Mouse (Mus musculus): ENCODE measurements around the gene Plin5.
A peak's percentile ranks its signal among the peaks of the same experiment; 100 is the strongest.
"Not testable (repeated sequence)": the region's sequence is repeated elsewhere in the genome, so short reads cannot be mapped to it uniquely, and the experiment has no call there.

Gene Plin5

DNA sequence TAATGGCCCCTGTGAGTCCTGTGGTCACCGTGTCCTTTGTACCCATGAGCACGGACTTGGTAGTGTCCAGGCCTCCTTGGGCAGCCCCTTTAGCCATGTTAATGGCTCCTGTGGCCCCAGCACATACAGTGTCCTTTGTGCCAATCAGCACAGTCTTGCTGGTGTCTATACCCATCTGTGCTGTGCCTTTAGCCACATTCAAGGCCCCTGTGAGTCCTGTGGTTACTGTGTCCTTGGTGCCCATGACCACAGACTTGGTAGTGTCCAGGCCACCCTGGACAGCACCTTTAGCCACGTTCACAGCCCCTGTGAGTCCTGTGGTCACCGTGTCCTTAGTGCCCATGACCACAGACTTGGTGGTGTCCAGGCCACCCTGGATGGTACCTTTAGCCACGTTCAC is 12.6 kb downstream of the Plin5 start:
- DNase-seq: not testable (repeated sequence)

DNA sequence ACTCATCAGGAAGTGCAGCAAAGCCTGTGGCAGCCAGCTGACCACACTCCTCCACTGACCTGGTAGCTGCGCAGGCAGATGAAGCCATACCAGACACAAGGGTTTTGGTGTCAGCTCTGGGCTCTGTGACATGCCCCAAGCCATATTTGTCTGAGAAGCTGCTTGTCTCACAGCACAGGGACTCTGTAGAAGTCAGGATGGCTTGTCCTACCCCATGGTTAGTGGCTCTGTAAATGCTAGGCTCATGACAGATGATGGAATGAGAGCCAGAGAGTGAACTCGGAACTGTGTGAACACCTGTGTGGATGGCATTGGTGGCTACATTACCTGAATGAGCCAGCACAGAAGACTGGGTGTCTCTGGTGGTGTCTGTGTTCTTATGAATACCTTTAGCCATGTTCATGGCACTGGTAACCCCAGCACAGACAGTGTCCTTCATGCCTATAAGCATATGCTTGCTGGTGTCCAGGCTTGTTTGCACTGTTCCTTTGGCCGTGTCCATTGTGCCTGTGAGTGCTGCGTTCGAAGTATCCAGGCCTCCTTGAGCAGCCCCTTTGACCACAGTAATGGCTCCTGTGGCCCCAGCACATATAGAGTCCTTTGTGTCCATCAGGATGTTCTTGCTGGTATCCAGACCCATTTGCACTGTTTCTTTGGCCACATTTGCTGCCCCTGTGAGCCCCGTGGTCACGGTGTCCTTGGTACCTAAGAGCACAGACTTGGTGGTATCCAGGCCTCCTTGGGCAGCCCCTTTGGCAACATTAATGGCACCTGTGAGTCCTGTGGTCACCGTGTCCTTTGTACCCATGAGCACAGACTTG is 13.7 kb downstream of the Plin5 start:
- no peak for DNase-seq

DNA sequence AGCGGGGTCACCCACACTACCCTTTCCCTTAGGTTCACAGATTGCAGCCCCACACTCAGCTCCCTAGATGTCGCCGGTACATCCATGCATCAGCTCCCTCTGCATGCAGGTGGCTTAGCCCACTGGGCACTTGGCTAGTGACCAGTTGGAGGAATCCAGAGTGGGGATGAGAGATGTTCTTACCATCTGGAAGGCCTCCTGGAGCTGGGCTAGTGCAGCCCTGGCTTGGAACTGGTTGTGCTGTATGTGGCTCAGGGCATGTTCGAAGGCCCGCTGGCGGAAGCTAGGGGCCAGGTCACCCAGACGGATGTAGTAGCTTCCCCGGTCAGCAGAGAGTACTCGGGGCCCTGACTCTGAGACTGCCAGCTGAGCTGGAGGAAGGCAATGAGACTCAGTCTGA is 14.5 kb downstream of the Plin5 start:
- no peak for DNase-seq

GRCm38 (mm10) chr17:56102158-56102557 is 15.2 kb downstream of the Plin5 start:
- DNase-seq: no peak

DNA sequence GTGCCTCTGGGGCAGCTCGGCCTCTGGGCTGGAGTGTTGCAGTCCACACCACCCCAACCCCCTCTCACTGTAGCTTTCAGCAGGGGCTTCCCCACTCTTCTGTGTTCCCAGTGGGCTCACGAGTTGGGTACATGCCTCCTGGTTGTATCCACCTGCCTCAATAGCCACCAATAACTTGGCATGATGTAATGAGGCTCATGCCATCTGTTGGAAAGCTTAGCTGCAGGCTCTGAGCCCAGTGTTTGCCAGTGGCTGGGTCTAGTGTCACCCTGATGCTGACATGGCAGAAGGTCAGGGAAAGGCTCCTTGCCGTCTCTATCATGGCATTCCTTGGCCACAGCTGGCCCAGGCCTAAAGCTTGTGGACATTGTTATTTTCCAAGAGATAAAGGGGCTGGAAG is 16.6 kb downstream of the Plin5 start:
- DNase-seq: no peak

DNA sequence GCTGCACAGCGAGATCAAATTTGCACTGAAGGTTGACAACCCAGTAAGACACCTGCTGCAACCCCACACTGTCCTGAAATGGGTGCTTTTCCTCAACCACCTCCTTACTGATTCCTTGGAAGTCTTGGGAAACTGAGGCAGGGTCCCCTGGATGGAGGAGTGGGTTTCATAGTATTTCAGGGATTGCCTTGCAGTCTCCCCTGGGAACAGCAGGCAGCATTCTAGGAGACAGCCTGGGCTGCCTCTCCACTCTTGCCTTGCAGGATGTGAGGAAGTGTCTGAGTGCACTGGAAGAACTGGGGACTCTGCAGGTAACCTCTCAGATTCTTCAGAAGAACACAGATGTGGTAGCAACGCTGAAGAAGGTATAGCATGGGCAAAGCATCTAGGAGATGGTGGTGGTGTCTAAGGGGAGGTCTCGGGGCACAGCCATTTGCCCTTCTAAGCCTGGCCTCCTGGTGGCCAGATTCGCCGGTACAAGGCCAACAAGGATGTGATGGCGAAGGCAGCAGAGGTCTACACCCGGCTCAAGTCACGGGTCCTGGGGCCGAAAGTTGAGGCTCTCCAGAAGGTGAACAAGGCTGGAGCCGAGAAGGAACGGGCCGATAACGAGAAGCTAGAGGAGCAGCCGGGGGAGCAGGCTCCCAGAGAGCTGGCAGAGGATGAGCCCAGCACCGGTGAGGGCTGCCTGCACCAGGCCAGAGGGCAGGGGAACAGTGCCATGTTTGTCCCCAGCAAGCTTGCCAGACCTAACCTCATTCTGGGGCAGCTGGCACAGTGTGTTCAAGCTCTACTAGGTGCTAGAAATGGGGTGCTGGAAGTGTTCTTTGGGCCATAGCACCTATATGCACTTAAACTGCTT is 18.5 kb downstream of the Plin5 start:
- no peak for DNase-seq

- DNase-seq: no peak
These were observed 19.2 kb downstream of the Plin5 start for GRCm38 (mm10) chr17:56098180-56098579.

GRCm38 (mm10) chr17:56096883-56097282 is 20.5 kb downstream of the Plin5 start:
- no peak for DNase-seq

DNA sequence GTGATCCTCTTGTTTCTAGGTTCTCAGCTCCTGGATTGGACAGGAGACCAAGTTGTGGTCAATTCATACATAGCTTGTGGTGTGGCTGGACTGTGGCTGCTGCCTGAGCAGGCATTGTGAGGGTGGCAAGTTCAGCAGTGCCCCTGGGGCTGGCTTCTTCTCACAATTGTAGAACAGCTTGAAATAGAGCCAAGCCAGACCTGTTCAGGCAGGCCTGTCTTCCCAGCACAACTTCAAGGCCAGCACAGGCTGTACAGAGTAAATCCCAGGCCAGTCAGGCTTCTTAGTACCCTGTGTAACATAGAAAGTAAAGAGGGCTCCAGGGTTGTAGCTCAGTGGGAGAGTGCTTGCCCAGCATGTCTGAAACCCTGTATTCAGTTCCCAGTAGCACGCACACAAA is 24.6 kb downstream of the Plin5 start:
- DNase-seq: no peak

- DNase-seq: no peak
These were observed 25.1 kb downstream of the Plin5 start for GRCm38 (mm10) chr17:56092312-56092711.

DNA sequence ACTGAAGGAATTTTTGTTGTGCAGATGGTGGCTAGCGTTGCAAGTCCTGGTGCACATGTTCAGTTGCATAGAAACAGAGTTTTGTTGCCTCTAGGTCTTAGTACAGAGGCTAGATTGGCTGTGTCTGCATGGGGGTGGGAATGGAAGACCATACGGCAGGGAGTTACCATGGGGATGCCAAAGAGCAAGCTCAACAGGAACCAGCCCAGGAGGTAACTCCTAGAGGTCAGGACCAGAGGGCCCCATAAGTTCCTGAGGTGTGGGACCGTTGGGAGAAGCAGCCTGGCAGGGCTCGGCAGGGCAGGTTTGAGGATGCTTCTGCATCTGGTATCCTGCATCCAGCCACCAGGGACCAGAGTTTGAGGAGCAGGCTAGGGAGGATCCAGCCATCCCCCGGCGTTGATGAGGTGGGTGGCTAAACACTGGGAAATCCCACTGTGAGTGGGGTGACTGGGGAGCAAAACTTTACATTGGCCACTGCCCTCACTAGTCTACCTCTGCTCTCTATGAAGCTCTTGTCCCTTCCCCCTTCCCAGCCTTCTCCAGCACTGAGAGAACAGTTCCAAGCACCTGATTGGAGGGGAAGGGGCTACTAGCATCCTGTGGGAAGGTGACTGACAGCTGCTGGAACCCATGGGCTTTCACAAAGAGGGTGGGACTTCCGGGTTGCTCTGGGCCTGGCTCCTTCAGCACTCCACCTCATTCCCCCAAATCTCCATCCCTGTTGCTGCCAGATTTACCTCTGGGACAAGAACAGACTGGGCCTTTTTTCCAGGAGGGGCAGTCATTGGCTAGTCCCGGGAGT is 36.4 kb downstream of the Plin5 start:
- no peak for DNase-seq

DNA sequence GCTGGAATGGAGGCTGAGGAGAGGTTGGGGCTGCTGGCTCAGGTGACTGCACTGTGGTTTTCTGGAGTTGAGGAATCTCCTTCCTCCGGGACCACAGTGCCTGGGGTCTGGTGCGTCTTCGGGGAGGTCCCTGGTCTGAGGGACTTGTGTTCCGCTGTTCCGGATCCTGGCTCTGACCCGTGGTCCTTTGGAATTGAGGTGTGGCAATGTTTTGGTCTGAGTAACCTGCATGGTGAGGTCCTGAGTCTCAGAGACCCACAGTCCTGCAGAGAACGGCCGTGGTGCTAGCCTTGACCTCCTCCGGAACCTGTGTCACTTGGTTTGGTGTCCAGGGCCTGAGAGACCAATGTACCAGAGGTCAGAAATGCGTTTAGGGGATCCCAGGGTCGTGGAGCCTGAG is 37.5 kb downstream of the Plin5 start:
- DNase-seq: peak; percentile 9

DNA sequence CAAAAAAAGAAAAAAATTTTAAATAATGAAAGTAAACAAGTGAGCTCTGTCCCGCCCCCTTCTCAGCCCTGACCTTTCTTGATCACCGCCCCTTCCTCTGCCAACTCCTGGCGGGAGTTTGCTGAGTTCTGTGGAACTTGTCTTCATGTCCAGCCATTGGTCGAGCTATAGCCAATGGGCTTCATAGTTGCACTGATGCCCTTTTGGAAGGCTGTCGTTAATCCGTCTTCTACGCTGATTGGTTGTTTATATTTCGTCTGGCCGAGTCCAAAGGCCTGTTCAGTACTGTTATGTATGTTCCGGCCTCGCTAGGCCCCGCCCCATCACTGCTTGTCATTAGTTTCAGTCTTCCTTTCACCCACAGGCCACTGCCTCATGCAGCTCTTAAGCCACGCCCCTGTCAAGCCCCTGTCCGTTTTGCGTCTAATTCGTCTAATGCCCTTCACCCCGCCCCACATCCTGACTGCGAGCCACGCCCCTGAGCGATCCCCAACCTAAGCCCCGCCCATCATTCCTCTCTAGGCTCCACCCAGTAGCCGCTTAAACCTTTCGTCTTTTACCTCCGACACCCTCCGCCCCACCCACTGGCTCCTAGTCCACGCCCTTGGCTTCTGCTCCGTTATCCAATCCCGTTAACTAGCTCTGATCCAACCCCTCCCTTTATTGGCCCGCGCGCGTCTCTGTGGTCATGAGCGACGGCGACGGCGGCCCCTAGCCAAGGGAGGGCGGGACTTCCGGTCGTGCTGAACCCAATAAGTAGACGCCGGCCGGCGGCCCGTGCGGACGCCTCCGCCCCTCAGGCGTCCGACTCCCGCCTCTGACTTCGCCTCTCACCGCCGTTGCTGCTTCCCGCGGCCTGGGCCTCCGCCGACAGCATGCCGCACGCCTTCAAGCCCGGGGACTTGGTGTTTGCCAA is 38.3 kb downstream of the Plin5 start, which contains the start of gene Hdgfl2:
Gene Hdgfl2 (plus strand): TSS at position 755 of the 916 bp plus-strand sequence.
- DNase-seq: peak; percentile 99 to 100

GRCm38 (mm10) chr17:56078361-56078760 is 39.0 kb downstream of the Plin5 start:
- DNase-seq: peak in 1 of 2 experiments; percentile 16

DNA sequence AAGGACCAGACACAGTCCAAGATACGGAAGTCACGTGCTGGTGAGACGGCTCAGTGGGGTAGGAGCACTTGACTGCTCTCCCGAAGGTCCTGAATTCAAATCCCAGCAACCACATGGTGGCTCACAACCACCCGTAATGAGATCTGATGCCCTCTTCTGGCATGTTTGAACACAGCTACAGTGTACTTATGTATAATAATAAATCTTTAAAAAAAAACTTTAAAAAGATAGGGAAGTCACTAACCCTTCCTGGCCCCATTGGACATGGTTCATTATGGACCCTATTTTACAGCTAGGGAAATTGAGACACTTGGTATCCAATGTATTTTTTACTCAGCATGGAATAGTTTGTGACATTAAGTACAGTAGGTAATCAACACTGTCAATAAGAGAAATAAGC is 39.9 kb downstream of the Plin5 start:
- DNase-seq: no peak

- DNase-seq: peak; percentile 97
These were observed 42.6 kb downstream of the Plin5 start, which contains the start of gene Ubxn6 for GRCm38 (mm10) chr17:56074827-56075208. Gene Ubxn6, minus strand, starts transcription at chr17:56075028.

DNA sequence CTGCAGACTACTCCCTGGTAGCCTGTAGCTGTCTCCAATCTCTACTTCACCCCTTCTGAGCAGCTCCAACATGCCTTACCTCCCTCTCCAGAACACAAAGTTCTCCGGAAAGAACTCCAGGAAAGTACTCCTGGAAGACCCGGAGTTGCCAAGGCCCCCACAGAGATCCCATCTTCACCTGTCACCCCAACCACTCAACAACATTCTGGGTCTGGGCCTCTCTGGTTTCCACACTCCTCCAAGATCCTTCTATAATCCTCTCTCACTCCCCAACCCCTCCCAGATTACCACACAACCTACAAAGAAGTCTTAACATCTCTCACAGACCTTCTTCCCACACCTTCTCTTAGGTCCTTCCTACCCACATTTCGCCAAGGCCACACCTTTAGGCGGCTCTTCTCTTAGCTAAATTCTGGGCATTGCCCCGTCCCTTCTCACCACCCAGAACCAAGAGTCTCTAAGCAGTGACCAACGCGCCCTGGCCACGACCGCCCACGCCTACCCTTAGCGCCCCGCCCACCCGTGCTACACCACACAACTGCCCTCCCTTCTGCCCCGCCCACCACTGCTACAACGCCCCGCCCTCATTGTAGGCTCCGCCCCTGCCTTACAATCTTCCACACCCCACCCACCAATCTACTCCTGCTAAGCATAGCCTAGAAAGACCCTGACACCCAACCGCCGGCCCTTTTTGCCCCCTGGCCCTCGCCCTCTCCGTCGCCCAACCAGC is 43.1 kb downstream of the Plin5 start:
- DNase-seq: peak; percentile 90 to 91

GRCm38 (mm10) chr17:56072243-56072642 is 45.2 kb downstream of the Plin5 start:
- DNase-seq: no peak

GRCm38 (mm10) chr17:56071126-56071525 is 46.3 kb downstream of the Plin5 start:
- no peak for DNase-seq

GRCm38 (mm10) chr17:56069066-56069465 is 48.3 kb downstream of the Plin5 start:
- DNase-seq: no peak

- no peak for DNase-seq
These were observed 50.9 kb downstream of the Plin5 start for GRCm38 (mm10) chr17:56066451-56066850.

Data from B cell, adult 2 months (primary cell).